Mouse (Mus musculus): ENCODE results near the gene Gm28035.

The Gm28035 gene

DNA sequence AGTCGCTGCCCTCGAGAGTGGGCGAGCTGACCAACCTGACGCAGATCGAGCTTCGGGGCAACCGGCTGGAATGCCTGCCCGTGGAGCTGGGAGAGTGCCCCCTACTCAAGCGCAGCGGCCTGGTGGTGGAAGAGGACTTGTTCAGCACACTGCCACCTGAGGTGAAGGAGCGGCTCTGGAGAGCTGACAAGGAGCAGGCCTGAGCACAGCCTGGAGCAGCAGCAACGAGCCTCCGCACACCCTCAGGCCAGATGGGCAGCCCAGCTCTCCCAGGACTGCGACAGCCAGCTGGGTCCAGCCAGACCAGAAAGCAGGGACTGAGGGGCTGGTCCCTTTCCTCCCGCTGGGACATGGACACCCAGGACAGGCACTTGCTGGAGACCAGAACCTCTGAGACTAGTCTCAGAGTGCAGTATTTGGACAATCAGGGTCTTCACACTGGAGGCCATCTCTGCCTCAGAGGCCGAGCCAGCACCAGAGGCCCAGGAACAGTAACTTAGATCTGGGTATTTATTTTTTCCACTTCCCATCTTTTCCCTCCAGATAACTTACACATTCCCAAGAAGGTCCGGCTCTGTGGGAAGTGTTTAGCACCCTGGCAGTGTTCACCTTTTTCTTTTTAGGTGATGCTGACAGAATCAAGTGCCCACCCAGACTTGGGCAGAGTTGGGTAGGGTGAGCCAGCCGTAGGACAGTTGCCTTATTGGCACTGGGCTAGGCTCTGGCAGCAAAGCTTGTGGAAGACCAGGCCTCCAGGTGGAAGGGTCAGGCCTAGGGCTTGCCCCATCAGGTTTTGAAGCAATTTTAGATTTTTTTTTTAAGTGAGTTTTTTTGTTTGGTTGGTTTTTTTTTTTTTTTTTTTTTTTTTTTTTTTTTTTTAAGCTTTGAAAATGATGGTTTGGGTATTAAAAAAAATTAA, 21.8 kb downstream of the Gm28035 start:
- DNase-seq, result no peak

GRCm38 (mm10) chr2:30262840-30263441, 22.6 kb downstream of the Gm28035 start:
- peak in 1 of 2 experiments; percentile 48 for DNase-seq

DNA sequence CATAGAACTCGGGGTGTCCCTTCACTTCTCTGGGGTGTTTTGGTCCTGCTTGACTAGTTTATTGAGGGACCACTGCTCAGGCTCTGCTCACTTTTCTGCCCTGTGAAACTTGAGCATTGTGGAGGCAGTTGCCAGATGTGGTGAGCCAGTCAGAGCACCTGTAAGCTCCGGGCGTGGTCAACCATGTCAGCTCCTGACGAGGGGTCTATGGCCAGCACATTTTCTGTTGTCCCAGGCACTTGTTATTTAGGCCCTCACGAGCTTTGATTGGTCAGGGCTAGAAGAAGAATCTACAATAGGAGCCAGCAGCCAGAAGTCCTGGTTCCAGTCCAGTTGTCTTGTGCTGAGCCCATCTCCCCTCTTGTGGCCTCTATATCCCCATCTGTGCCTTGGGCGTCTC, 23.4 kb downstream of the Gm28035 start:
- DNase-seq, result no peak

DNA sequence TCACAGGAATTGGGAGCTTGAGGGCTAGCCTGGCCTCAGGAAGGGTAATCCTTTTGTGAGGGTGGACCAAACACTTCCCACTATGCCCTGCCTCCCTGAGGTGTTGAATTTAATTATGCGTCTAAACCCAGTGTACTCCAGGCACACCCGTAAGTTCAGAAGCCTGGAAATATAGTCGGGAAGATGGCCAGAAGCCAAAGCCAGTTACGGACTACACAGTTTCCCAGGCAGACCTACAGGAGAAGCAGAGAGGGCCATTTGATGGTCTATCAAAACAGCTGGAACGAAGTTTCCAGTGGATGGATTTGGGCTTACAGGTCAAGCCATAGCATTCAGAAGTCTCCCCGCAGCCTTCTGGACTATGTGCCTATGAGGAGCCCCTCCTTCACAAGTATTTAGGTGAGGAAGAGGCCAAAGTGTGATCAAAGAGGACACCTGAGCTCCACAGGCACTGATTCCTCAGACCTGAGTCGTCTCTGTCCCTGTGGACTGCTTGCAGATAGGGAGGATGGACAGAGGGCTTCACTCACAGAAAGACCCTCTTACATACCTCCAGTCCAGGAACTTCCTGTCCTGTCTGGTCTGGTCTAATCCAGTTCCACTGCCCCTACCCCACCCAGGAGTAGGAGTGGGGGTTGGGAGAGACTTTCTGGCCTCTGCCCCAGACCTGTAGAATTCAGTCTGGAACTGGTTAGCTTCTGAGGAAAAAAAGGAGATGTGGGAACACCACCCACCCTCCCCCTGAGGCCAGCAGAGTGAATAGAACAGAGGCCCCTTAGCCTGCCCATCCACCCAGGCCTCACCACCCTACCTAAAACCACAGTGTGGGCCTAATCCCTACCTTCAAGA, 24.5 kb downstream of the Gm28035 start:
- DNase-seq, result no peak

DNA sequence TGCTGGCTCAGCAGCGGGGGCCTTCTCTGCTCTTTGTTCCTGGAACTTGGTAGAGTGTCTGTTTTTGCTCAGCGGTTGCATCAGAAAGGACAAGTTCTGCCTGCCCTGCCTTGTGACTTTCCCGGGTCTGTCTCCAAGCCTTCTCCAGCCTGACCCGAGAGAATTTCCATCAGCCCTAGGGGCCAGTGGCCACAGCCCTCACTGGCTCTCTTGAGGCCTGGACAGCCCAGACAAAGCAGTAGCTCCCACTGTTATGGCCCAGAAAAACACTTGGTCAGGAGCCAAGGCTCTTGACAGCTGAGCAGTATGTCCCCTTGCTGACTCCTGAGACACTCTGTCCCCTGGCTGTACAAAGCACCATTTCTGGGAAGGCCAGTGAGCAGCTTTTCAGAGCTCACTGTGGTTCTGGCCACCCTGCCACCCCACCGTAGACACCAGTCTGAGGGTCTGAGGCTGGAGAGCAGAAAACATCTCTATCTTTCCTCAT, 25.4 kb downstream of the Gm28035 start, which contains the start of gene Phyhd1:
Phyhd1 (plus strand) TSS at position 437 of the 487 bp plus-strand sequence.
- DNase-seq, result peak; percentile 75 to 80

DNA sequence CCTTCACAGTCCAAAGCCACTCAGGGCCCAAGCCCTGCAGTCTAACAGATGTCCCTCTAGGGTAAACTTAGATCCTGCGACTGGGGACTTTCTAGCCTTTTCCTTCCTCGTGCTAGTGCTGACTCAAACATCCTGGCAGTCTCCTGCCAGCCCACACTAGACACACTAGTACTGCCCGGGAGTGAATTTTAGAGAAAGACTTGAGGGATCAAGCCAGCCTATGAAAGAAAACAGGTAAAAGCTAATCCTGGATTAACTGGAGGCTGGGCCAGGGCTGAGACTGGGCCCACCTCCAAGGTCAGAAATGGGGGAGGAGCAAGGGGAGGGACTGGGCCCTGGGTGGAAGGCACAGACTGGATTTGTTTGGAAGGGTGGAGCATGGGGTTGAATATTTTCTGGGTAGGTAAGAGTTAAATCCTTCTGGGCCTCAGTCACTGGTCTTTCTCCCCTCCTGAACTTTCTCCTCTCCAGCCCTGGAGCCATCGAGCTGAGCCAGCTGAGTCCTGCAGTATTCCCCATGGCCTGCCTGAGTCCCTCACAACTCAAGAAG, 26.1 kb downstream of the Gm28035 start:
- DNase-seq, result peak; percentile 70 to 75

GRCm38 (mm10) chr2:30267466-30267865, 27.1 kb downstream of the Gm28035 start:
- no peak for DNase-seq

GRCm38 (mm10) chr2:30268371-30268770, 28.0 kb downstream of the Gm28035 start:
- DNase-seq, result no peak

GRCm38 (mm10) chr2:30269241-30269990, 29.0 kb downstream of the Gm28035 start:
- no peak for DNase-seq

DNA sequence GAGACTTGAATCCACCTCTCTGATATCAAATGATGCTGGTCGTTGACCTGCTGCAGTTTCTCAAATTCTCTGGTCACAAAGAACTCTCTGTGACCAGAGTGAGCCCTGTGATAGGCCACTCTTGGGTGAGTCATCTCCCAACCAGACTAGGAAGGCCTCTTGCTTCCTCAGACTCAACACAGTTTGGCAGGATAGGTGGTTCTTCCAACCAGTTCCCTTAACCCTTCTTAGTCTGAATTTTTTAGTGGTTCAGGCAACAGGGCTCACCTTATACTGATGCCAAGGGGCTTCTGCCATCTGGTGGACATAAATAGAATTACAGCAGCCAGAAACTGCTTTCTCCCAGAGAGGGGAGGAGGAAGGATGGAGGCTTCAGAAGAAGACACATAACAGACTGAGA, 29.8 kb downstream of the Gm28035 start:
- DNase-seq, result peak; percentile 71 to 83

GRCm38 (mm10) chr2:30280743-30281142, 40.4 kb downstream of the Gm28035 start, which contains the start of gene Gm28038:
Gene Gm28038 (plus strand): TSS chr2:30281043.
- DNase-seq, result no peak

DNA sequence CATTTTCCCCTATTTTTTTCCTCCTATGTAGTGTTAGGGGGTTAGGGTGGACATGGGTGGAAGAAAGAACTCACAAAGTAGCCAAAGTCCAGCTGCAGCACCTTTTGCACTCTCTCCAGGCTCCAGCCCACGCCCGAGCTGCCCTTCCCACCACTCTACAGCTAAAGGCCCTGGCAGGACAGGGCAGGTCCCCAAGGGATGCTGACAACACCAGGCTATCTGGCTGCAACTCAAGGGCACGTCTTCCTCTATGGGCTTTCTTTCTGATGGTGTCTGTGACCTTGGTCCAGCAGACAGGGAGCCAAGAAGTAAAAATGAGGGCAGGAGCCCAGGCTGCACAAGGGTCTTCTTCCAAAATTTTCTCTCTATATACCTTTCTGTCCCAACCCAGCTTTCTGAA, 41.3 kb downstream of the Gm28035 start:
- DNase-seq, result no peak

DNA sequence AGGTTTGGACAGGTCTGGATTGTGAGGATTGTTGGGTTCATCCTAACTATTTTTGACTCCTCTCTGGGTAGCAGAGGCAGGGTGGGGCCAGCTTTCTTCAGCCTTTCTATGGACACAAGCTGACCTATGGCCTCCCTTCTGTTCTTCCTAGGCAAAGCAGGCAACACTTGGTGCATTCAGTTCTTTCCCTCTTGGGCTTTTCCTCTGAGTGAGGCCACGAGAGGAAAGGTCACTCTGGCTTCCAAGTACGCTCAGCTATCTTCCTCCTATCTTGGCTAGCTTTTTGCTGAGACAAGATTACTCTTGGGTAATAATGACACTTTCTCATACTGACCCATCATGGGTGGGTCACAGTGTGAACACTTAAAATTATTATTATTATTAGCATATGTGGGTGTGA, 42.8 kb downstream of the Gm28035 start:
- DNase-seq, result no peak

DNA sequence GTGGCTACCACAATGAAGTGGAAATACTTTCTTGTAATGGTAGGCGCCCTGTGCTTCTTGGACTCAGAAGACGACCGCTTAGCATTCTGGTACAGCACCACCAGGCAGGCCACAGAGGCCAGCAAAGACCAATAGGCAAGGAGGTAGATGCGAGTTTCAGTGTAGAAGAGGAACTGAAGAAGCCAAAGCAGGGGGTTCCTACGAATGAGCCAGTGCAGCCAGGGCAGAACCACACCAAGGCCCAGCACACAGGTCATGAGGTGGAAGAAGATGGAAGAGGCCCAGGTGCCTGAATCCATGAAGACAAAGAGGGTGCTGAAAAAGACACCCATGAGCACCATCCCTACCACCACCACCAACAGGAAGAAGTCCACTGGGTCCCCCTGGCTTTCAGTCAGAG, 44.6 kb downstream of the Gm28035 start:
- DNase-seq, result no peak

DNA sequence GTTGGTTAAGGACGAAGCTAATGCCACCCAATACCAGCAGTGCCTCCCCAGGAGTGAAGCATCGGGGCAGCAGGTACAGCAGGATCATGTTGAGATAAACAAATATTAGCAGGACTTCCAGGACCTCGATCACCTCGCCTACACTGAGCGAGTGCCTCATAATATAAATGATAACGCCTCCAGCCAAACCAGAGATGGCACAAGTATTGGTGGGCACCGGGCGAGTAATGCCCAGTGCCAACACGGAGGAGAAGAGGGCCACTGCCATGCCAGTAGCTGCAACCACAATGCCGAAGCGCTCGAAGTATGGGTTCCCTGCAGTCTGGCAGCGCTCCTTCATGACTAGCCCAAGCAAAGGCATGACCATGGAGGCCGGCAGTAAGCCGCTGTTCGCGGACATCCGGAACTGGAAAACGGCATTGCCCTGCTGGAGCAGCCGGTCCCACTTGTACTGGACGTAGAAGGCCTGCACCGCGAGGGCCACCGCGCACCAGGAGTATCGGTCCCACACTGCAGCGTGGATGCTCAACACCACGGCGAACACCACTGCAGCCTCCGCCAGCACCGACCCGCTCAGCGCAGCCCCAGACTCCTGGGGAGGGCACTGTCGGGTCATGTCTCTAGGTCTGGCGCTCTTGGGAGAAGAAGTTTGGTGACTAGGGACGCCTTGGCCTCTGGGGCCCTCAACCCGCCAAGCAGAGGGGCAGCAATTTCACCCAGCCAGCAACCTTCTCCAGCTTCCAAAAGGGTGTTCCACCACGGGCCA, 45.2 kb downstream of the Gm28035 start:
- no peak for DNase-seq

GRCm38 (mm10) chr2:30286192-30287026, 46.0 kb downstream of the Gm28035 start, which contains the start of the genes Dolk and Nup188:
Gene Dolk (minus strand): TSS chr2:30286334.
Gene Nup188 (plus strand): TSS chr2:30286397.
- DNase-seq, result peak; percentile 93 to 95

DNA sequence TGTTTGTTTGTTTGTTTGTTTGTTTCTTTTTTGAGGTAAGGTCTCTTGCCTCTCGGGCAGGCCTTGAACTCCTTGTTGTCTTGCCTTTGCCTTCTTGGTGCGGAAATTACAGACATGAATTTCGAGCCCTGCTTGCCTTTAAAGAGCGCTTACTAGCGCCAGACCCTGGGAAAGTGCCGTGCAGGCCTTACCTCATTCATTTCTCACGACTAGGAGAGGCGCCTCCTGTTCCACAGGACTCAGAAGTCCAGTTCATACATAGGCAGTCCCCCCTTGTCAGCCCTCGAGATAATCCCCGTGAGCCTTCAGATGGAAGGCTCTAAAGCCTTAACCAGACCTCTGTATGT, 46.6 kb downstream of the Gm28035 start:
- no peak for DNase-seq

GRCm38 (mm10) chr2:30299525-30299924, 59.2 kb downstream of the Gm28035 start:
- DNase-seq, result no peak

- no peak for DNase-seq
Measured at GRCm38 (mm10) chr2:30299966-30300365, 59.6 kb downstream of the Gm28035 start.

DNA sequence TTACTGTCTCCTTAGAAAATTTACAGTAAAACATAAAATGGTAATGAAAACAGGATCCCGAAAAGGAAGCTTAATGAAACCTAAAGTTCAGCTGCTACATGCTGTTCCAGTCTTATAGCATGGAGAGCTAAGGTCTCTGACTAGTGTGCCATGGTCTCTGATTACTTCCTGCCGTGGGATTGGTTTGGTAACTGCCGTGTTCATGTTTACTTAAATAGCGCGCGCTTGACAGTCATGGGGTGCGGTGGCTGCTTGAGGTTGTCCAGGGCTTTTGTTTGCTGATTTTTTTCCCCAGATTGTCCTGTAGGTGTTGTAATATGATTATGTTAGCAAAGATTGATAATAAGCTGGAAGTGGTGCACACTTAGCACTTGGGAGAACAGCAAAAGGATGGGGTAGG, 65.7 kb downstream of the Gm28035 start:
- no peak for DNase-seq

All from lung, adult 18-20 months (tissue).